Mouse (Mus musculus) neutrophil, adult 59 days (primary cell): ENCODE measurements around the gene Ilk. TPM values are rescaled to one million over a fixed set of nuclear protein-coding genes. Genes with fewer than 3 reads are reported as not detected.

Experiments used
- total RNA-seq, 2 experiments: library from RNA; stranded (reverse); gene quantifications; 1 replicate in 1 of 2; 2 replicates in 1 of 2; pipeline ENCODE4 v1.2.4; 2023

Ilk gene
- total RNA-seq, result 100 to 1,000 TPM; 151 to 174 TPM

DNA sequence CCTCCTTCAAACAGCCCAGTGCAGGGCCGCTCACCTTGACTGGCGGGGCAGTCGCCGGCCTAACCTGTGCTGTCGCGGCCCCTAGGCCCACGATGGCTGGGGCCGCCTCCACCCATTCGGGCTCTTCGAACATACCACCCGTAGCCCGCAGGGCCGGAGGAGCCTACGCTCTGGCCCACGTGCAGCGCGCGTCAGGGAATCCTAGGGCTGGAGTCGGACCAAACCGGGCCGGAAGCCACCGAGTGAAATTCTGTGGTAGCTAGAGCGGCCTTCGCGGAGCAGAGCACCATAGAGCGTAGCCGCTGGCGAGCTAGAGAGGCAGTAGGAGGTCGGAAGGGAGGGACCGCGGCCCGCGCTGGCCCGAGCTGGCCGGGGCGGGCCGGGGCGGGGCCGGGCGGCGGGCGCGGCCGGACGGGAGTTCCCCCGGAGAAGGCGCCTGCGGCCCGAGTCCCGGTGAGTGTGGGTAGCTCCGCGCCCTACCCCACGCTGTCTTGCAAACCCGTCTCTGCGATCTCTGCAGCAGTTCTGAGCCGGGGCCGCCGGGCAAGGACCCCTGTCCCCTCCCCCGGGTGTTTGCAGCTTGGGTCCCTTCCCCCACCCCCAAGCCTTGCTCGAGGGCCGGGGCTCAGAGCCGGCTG is at the start of gene Ilk:
Ilk (plus strand) TSS at position 329 of the 638 bp plus-strand sequence.

DNA sequence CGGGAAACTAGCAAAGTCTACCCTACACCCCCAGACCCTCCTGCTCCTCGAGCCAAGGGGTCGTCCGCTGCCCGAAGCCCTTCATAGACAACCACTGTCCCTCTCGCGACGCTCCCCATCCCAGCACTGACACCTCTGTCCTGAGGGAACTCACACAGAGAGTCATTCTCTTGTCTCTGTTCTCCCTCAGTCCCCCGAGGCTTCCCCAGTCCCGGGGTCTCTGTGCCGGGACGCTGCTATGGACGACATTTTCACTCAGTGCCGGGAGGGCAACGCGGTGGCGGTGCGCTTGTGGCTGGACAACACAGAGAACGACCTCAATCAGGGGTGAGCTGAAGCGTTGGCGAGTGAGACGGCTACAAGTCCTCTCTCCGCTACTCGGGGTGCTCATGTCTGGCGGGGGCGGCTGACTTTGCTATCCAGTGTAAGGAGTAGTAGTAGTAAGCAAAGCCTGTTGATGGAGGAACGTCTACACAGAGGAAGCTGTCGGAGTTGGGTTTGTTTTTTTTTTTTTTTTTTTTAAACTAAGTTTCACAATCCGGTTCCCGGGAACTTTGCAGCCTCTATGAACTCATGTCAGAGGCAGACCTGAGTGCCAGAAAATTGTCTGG is 624 bp downstream of the Ilk start, which contains the start of gene Rrp8:
Rrp8 (minus strand) TSS at position 475 of the 611 bp plus-strand sequence.

DNA sequence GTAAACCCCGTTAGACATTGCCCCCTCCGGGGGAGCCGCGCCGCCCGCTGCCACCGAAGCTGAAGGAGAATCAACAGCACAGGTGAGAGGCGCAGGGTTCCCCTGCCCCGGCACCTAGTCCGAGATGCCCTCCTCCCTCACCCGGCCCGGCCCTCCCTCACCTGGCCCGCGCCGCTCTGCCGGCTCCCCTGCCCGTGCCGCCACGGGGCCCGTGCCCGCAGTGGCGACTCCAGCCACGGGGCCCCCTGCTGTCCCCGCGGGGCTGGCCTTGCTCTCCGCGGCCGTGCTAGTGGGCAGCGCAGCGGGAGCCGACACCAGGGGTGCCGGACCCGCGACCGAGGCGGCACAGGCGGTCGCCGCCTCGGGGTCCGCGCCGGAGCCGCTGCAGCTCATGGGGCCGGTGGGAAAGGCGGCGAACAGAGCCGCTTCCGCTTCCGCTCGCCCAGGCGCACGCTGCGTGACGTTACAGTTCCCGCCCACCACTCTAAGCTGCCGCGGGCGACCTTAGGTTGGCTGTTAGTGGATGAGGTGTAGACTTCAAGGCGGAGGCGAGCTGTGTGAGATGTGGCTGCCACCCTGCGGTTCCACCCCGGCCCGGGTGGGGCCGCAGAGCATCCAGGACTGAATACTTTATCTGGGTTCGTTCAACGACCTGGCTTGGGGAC is 7.7 kb downstream of the Ilk start, which contains the start of gene Taf10:
Taf10 (minus strand) TSS at position 436 of the 665 bp plus-strand sequence.

DNA sequence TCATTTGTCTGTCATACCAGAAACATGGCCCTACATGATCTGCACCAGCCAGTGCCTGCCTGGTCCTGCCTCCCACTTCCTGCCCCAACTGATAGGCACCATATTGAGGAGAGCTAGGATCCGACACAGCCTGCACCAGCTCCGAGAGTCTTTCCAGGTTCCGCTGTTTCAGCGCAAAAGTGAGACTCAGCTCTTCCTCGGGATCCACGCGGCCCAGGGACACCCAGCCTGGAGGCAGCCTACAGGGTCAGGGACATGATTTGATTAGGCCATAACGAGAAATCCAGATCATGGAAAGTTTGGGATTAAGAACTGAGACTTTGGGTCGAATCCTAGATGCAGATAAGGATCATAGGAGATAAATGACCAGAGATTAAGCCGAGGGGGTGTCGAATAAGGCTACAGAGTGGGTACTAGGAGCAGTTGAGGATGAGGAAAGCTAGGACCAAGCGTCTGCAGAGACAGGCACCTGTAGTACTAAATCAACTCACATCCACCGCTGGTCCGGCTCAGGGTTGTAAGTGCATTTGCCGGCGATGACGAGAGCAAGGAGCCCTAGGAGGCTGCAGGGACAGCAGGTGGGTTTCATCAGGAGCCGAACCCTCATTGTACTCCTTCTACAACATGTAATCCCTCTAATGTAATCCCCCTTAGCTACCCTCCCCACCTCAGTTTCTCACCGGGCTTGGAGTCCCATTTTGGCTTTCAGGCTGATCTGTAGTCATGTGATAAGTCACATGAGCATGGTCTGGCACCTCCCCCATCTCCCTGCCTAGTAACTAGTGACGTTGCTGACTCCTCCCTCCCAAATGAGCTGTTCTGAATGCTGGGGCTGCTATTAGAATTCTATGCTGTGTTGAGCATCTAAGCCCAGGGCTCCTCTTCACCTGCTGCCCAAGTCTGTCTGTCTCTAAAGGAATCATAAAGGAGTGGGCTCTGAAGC is 15.4 kb downstream of the Ilk start, which contains the start of gene Tpp1:
Tpp1 (minus strand) TSS at position 745 of the 943 bp plus-strand sequence.

DNA sequence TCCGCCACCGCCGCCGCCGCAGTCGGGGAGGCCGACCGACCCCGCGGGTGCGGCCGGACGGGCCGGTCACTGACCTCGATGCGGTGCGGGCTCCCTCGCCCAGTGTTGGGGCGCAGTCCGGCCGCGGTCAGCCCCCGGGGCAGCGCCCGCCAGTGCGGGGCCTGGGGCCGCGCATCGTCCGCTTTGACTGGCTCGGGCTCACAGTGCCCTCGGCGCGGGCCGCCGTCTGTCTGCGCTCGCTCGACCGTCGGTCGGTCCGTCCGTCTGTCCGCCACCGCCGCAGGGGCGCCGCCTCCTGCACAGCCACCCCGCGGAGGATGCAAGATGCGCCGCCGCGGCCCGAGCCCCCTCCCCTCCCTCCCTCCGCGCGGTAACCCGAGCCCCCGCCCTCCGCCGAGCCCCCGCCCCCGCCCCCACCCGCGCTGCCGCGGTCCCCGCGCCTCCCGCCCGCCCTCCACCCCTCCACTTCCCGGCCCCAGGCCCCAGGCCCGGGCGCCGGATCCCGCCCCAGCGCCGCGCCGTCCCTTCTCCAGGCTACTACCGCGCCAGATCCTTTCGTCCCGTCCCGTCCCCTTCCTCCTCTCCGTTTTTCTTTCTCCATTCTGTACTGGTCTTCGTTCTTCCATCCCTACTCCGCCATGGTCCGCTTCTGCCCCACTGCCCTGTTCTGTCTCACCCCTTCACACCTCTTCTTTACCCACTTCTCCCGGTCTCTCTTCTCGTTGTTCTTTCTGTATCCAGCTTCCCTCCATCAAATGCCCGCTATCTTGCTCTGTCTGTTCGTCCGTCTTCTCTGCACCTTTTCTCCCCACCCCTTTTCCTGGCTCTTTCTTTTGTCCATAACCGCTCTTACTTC is 51.1 kb downstream of the Ilk start, which contains the start of gene Dchs1:
Dchs1 (minus strand) TSS at position 370 of the 856 bp plus-strand sequence.

Other genes starting within 250 kb of the Ilk start
- 10 to 100 TPM; 21.0 to 21.1 TPM for gene Smpd1, start 182.2 kb upstream of the Ilk start, total RNA-seq
- gene Apbb1, start 154.9 kb upstream of the Ilk start, total RNA-seq, result 1 to 10 TPM in 1 of 2 experiments, under 1 TPM in 1; 0.56 to 1.4 TPM
- gene Hpx, start 136.5 kb upstream of the Ilk start, total RNA-seq, result not detected
- 10 to 100 TPM; 14.7 to 22.5 TPM for gene Trim3, start 103.0 kb upstream of the Ilk start, total RNA-seq
- 100 to 1,000 TPM; 104 to 108 TPM for gene Timm10b, start 96.5 kb upstream of the Ilk start, total RNA-seq
- gene Arfip2, start 96.2 kb upstream of the Ilk start, total RNA-seq, result 10 to 100 TPM; 14.1 to 14.5 TPM
- gene Gm45799, start 96.0 kb upstream of the Ilk start, total RNA-seq, result 10 to 100 TPM in 1 of 2 experiments, 1 to 10 TPM in 1; 8.5 to 10.2 TPM
- 1 to 10 TPM; 2.8 to 3.8 TPM for gene Dnhd1, start 85.8 kb upstream of the Ilk start, total RNA-seq
- gene Rrp8, start 793 bp downstream of the Ilk start, total RNA-seq, result 10 to 100 TPM in 1 of 2 experiments, 1 to 10 TPM in 1; 9.4 to 10.4 TPM
- 100 to 1,000 TPM; 109 to 136 TPM for gene Taf10, start 7.8 kb downstream of the Ilk start, total RNA-seq
- 10 to 100 TPM; 39.5 to 46.3 TPM for gene Tpp1, start 15.6 kb downstream of the Ilk start, total RNA-seq
- gene Dchs1, start 51.1 kb downstream of the Ilk start, total RNA-seq, result under 1 TPM; 0.09 to 0.27 TPM
- gene Mrpl17, start 74.5 kb downstream of the Ilk start, total RNA-seq, result 10 to 100 TPM; 37.4 to 38.6 TPM
- 10 to 100 TPM; 24.1 to 32.8 TPM for gene Gm4070, start 217.4 kb downstream of the Ilk start, total RNA-seq